Mouse (Mus musculus) B cell, adult 62 days (primary cell): ENCODE data around the gene Nfatc2. TPM values are rescaled to one million over a fixed set of nuclear protein-coding genes. Genes with fewer than 3 reads are reported as not detected.

Source experiments
- total RNA-seq: library from RNA; stranded (reverse); gene quantifications from 4 replicates; pipeline ENCODE4 v1.2.4, GENCODE M21; 2023

Nfatc2 gene
- 57.1 to 63.0 TPM (median 60.3 TPM) in 4 replicates for total RNA-seq

DNA sequence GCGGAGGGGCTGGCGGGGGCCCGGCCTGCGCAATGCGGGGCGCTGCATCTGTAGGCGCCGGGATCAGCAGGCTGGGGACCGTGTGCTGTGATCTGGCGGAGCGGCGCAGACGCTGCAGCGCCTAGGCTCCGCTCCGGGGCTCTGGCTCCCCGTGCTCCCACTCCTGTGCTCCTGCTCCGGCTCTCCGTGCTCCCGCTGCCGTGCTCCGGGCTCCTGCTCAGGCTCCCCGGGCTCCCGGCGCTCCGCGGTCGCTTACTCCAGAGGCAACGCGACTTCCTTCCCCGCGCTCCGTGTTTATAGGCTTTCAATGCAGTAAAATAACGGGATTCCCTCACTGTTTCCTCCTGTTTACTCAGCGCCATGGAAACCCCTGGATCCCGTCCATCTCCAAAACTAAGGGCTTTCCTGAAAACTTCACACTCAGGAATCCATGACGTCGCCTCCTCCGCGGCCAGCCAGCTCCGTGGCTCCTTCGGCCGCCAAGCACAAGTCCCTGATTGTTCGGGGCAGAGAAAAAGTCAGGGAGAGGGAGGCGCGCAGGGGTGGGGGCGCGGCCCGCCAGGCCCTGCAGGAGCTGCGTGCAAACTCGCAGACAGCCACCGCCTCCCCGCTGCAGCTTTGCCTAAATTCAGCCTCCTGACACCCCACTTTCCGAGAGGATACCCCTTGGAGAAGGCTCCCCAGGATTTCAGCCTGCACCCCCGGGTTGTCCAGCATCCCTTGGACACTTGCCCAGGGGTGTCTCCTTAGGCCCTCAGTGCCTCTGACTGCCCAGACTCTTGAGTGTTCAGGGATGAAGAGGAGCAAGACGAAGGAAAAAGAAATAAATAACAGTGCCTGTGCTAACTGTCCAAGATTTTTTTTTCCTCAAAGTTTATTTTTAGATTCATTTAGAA, at the start of gene Nfatc2:
Gene Nfatc2 (minus strand): TSS at position 167 of the 896 bp plus-strand sequence.

Other genes with a start within 250 kb of the Nfatc2 start
- gene Atp9a, start 140.8 kb upstream of the Nfatc2 start, total RNA-seq: 0.49 to 1.3 TPM (median 0.83 TPM) in 4 replicates
- gene Sall4, start 166.3 kb upstream of the Nfatc2 start, total RNA-seq: not detected in 4 replicates